Mouse (Mus musculus) monocyte, adult 5-6 weeks (primary cell): ENCODE measurements around the gene Slc4a7. TPM values are rescaled to one million over a fixed set of nuclear protein-coding genes. Genes with fewer than 3 reads are reported as not detected.
"Not testable (repeated sequence)": the region's sequence is repeated elsewhere in the genome, so short reads cannot be mapped to it uniquely, and the experiment has no call there.

Experiments
- ATAC-seq: fragments of 153-309, 156-312 bp; replicated peaks from 2 replicates; pipeline ENCODE4 v1.8.0; 2017; ENCODE audit warnings: mild to moderate bottlenecking; ENCODE audit not compliant: low TSS enrichment, insufficient number of reproducible peaks, severe bottlenecking, poor library complexity, low FRiP score
- total RNA-seq: library from RNA; stranded (forward); fragments of 200-1000, 200-491, 200-594 nt; gene quantifications from 3 replicates; pipeline ENCODE4 v1.2.3, GENCODE M21; 2017

The Slc4a7 gene
- total RNA-seq, 1 experiment from 2014 or later, result 74.6 TPM

DNA sequence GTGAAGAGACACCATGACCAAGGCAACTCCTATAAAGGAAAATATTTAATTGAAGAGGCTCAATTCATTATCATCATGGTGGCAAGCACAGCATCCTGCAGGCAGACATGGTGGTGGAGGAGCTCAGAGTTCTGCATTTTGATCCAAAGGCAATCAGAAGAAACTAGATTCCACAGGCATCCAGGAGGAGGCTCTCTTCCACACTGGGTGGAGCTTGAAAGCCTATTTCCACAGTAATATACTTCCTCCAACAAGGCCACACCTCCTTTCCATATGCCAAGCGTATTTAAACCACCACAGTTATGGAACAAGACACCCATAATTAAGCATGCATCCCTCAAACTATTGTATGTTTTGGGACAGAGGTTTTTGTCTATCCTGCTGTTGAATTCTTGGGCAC is 84.9 kb downstream of the Slc4a7 start:
- ATAC-seq, result no peak

DNA sequence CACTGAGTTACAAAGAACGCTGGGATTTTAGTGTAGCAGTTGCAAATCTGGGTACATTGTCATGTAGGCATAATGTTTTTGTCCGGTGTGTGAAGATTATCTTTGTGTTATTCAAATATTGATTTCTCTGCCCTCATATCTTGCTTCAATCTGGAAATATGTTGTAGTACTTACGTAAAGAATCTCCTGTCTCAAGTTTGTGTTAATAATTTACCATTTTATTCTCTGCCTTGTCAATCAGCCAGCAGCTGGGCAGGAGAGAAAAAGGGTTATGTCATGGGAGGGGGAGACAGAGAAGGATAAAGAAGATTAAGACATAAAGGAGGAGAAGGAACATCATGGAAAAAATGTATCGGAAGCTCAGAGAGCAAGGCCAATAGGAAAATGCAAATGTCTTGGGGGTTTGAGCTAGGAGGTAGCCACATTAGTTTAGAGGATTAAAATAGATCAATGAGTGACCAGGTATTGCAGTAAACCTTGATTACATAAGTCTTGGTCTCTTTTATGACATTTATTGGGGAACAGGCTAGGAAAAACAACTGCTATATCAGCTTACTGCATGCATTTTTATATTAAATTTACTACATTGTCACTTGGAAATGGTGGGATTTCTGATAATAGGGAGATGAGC is 87.9 kb downstream of the Slc4a7 start:
- ATAC-seq, result no peak

DNA sequence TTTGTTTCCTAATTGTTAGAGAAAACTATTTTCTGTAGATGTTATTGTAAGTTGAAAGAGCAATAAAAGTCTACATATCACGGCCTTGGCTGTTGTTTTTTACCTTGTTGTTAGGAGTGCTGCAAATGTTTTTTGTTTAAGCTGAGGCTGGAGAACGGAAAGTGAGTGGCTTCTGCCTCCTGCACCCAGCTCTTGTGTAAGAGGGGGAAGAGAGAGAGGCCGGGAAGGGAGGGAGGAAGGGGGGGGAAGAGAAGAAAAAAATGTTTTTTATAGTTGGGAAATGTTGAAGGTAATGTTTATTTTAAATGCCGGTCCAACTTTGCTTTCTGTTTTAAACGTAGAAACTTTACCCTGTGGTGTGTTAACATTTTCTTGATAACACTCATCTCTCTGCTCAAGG is 97.8 kb downstream of the Slc4a7 start:
- ATAC-seq, result no peak

DNA sequence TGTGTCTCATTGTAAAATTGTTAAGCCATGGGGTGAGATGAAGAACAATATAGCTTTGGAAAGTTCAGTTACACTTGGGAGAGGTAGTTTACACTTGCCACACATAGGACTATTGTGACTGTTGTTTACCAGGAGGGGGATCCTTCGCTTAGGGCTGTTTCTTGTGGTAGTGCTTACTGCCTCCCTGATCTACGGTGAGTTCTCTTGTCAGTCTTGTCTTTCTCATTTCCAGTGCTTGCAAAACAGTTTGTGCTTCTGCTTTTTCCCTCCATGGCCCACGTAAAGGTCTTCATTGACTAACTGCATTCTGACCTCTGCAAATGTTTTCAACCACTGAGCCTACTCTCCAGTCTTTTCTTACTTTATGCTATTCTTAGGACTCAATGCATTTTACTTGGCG is 98.3 kb downstream of the Slc4a7 start:
- ATAC-seq, result peak; percentile 71

DNA sequence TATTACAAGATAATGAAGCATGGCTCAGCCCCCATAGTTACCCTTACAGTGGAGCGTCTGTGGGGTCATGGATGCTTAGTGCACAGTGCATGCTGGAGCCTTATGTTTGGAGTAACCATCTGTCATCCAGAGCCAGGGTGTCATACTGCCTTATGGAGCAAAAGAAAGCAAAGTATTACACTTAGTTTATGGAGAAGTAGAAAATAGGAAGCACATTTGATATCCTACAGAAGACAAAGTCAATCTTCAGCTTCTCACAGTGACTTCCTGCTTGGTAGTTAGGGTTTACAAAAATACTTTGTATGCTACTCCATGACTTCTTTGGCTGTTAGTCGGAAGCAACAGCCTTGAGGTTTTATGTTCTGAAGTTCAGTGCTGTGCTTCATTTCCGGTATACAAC is 98.7 kb downstream of the Slc4a7 start:
- ATAC-seq, result peak; percentile 54; the same call in 1 of the 2 replicates

DNA sequence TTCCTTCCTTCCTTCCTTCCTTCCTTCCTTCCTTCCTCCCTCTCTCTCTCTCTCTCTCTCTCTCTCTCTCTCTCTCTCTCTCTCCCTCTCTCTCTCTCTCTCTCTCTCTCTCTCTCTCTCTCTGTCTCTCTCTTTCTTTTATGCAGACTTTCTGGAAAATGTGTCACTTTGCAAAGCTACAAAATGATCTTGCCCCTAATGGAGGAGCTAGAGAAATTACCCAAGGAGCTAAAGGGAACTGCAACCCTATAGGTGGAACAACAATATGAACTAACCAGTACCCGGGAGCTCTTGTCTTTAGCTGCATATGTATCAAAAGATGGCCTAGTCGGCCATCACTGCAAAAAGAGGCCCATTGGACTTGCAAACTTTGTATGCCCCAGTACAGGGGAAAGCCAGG is 101.0 kb downstream of the Slc4a7 start, which contains the start of gene Nek10:
TSS of gene Nek10 (plus strand) at position 301 of the 400 bp plus-strand sequence.
- ATAC-seq, result not testable (repeated sequence)

DNA sequence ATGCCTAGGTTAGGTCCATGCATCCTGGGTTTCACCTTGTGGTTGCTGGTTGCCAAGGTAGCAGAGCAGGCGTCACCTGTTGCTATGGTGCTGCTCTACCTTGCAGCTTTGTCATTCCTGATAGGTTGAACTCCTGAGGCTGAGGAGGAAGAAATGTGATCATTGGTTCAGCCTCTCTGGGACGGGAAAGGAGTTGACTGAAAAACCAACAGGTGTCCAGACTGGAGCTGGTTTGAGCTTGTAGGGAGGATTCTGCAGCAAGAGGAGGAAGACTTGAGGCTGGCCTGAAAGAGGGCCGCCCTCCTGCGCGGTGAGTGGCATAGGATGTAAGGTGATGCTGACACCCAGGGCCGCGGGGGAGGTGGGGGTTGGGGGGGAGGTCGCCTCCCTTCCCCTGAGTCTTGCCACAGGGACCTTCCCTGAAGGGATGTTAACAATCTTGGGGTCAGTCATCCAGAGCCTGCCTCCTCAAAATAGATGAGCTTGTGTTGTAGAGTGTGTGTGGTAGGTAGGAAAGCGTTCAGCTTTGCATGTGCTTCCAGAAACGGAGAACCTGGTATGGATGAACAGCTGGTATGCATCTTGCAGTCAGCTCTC is 101.9 kb downstream of the Slc4a7 start:
- ATAC-seq, result no peak

DNA sequence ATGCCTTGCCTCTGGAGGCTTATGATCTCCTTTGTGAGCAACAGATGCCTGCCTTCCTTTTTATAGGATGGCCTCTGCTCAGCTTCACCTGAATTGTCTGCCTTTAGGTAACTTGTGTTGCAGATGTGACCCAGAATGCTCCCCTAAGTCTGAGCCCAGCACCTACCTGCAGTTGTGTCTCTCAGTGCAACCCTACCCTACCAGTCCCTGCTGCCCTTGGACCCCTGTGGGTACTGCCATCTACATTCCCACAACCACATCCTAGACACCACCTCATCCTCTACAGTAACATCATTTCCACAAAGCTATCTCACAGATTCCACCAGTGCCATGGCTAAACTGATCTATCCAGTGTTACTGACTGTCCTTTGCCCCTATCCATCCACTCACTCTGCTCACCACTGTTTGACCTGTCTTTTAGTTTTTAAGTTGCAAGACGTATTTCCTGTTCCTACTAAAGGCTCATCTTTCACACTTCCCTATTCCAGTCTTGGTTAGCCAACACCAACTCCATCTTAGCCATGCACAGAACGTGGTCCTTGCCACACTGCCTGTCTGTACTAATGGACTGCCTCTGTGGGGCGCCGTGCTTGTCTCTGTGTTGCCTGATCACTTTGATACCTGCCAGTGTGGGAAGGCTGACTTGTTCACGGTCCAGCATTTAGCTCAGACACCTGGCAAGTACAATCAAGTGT is 102.6 kb downstream of the Slc4a7 start:
- peak; percentile 90 for ATAC-seq

DNA sequence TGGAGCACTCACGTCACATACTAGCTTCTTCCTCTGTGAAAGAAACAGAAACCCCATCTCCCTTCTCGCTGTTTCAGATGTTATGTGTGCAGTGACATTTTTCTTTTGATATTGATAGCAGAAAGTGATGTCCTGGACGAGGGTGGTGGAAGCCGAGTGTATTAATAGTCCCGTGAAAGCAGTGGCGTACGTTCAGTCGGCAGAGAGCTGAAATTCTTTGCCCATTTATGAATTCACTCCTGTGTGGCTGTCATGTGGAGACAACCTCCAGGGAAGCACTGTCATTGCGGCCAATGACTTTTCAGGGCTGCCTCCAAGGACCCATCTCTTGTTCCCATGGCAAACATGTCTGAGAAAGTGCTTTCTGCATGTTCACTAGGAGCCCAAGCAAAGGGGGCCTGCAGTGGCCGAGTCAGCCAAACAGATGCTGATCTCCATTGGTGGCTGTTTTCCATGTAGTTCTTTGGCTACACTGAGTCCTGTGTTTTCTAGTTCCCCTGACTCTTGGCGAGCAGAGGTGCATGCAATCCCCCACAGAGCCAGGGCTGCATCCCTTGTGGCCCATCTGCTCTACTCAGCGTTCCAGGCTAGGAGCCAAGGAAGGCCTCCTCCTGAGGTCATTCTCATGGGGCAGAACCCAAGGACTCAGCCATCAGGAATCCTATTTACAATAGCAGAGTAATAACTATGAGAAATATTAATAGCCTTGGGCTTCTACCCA is 130.6 kb downstream of the Slc4a7 start:
- ATAC-seq, result no peak

DNA sequence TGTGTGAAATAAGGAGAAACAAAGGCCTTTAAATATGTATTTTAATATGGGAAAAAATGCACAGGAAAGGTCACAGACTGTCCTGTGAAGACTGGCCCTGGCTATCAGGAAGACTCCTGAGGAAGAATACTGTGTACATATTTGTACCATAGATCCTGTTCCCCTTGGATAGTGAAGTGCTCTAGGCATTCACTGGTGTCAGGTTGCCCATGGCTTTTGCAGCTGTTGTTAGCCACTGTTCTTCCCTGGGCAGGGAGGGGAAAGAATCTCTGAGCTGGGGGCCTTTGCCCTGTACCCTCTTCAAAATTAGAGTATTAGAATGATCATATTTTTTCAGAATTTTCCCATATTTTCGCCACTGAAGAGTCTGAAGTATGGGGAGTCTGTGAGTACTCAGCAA is 131.4 kb downstream of the Slc4a7 start:
- ATAC-seq, result no peak

DNA sequence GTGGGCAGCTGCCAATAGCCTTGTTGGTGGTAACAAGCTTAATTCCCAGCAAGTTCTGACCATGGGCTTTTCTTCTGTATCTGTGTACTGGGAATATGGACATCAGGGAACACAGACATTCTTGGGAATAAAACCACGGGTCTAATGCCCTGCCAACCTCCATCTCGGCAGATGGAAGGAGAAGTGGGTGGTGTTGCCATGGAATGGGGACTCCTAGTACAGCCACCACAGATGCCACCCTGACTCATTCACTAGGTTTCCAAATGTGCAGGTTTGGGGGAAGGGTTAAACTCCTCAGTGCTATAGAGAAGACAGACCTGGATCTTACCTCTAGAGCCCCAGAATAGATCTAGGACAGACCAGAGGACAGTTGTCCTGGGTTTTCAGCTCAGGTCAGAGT is 132.2 kb downstream of the Slc4a7 start:
- ATAC-seq, result no peak

DNA sequence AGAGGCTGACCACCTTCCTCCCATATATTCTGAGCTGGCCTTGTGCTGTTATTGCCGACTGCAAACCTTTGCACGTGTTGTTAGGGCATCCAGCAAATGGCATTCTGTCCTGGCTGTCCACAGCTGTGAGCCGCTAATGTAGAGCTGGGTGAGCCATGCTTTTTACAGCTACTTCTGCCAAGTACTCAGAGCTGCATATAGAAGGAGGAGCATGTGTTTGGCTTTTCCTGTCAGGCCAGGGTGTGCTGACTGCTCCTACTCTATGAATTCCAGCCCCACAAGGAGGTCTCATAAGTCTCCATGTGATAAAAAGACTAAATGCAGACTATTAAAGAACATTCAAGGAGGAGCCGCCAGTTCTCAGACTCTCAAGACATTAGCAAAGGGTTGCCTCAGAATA is 135.5 kb downstream of the Slc4a7 start:
- no peak for ATAC-seq

DNA sequence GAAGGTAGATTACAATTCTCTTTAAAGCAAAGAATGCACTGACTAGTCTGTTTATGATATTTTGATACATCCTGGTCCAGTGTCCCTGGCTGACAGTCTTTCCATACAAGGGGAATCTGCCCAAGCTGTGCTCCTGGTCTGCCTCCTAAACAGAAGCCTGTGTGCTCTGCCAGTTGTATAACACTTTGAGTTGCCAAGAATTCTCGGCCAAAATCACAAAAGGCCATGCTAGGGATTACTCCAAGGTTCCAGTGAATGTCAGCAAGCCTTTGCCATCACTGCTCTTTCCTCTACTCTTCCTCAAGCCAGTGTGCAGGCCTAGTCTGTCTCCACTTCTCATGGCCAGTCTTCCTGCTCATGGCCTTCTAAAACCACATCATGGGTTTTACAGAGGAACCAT is 136.0 kb downstream of the Slc4a7 start:
- no peak for ATAC-seq

DNA sequence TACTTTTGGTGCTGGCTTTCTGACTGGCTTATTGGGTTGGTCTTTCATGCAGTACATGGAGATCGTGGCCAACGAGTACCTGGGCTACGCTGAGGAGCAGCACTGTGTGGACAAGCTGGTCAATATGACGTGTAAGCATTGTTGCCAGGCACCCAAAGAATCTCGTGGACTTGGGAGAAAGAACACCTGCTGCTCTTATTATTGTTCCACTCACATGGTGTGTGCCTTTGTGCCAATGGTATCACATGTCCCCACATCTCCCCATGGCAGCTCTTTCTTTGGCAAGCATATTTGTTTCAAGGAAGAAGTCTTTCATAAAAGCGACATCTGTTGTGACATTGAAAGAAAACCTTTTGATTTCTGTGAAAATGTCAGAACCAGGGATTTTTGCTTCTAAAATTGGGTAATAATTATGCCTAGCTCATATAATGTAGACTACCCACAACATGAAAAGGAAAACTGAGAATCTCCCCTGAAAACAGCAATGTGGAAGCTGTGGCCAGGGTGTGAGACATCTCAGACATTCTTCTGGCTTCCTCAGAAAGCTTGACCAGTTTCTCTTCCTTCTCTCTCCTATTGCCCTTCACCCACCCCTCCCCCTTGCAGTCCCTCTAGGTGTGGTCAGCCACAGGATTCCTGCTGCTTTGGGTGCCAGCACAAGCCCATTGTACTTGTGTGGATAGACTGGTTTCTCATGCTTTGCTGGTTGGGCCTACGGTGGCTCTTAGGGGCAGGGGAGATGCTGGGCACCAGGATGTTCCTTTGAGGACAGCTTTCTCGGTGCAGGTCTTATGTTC is 140.9 kb downstream of the Slc4a7 start:
- peak; percentile 79 for ATAC-seq

Other genes starting within 250 kb of the Slc4a7 start
- gene Nek10, start 101.1 kb downstream of the Slc4a7 start, total RNA-seq, result 0.19 to 0.29 TPM in 2 of 3 replicates, not detected in the other